Mouse (Mus musculus) E14TG2a.4 (cell line): ENCODE data around the gene Dhrs4.

ENCODE experiments used
- H3K27me3 ChIP-seq: 2 replicates; pipeline ENCODE4 v1.6.1; 2014; ENCODE audit warnings: low read length, control low read depth; ENCODE audit not compliant: insufficient read depth
- H3K36me3 ChIP-seq: 2 replicates; pipeline ENCODE4 v1.6.1; 2014; ENCODE audit warnings: low read length, control low read depth; ENCODE audit not compliant: insufficient read depth
- H3K4me1 ChIP-seq: replicated peaks from 2 replicates; pipeline ENCODE4 v1.6.1; 2014; ENCODE audit warnings: low read depth, low read length, control low read depth
- H3K4me3 ChIP-seq: replicated peaks from 2 replicates; pipeline ENCODE4 v1.5.1; 2014; ENCODE audit warnings: mild to moderate bottlenecking, low read length
- H3K9me3 ChIP-seq: 2 replicates; pipeline ENCODE4 v1.6.1; 2014; ENCODE audit warnings: low read length, control low read depth
- CTCF ChIP-seq: conservative IDR thresholded peaks from 2 replicates; pipeline ENCODE4 v1.5.1; 2014; ENCODE audit warnings: low read length
- NANOG ChIP-seq: IDR thresholded peaks from 2 replicates; pipeline ENCODE4 v1.6.1; 2014; ENCODE audit warnings: borderline replicate concordance, low read length, mixed read lengths
- POU5F1 ChIP-seq: IDR thresholded peaks from 2 replicates; pipeline ENCODE4 v1.6.1; 2014; ENCODE audit warnings: low read length, borderline replicate concordance

Gene Dhrs4

GRCm38 (mm10) chr14:55478651-55479599, at the start of gene Dhrs4:
TSS of gene Dhrs4 (plus strand) at chr14:55478758.
- Histone ChIP-seq H3K27me3 (0 out of 2 replicates have a peak, but pooled peaks cover 2% of the 10 kb centered on the region), H3K4me3 (peak within 1 kb of the TSS; percentile 86), H3K36me3 (peaks cover 23% of the 10 kb centered on the region), H3K9me3 (peaks cover 10% of the 10 kb centered on the region), H3K4me1 (peaks cover 24% of the 10 kb centered on the region)
- TF ChIP-seq CTCF (peak; percentile 43), POU5F1 (no peak), NANOG (no peak)

GRCm38 (mm10) chr14:55430255-55430654, 48.3 kb upstream of the Dhrs4 start:
- peaks cover 3% of the 10 kb centered on the region; the same call in 1 of the 2 replicates for H3K9me3 ChIP-seq
- H3K4me1 ChIP-seq, result no peaks in the 10 kb centered on the region
- H3K27me3 ChIP-seq, result no peaks in the 10 kb centered on the region
- H3K4me3 ChIP-seq, result no peak overlapping the region
- H3K36me3 ChIP-seq, result no peaks in the 10 kb centered on the region
- TF ChIP-seq NANOG (no peak), CTCF (no peak), POU5F1 (no peak)

GRCm38 (mm10) chr14:55433052-55433451, 45.5 kb upstream of the Dhrs4 start:
- Histone ChIP-seq H3K4me3 (no peak overlapping the region), H3K9me3 (peaks cover 3% of the 10 kb centered on the region; the same call in 1 of the 2 replicates), H3K4me1 (no peaks in the 10 kb centered on the region), H3K36me3 (no peaks in the 10 kb centered on the region), H3K27me3 (no peaks in the 10 kb centered on the region)
- TF ChIP-seq NANOG (no peak), CTCF (no peak), POU5F1 (no peak)

GRCm38 (mm10) chr14:55434825-55435224, 43.7 kb upstream of the Dhrs4 start:
- Histone ChIP-seq H3K36me3 (no peaks in the 10 kb centered on the region), H3K9me3 (no peaks in the 10 kb centered on the region), H3K4me1 (0 out of 2 replicates have a peak, but pooled peaks cover 3% of the 10 kb centered on the region), H3K4me3 (no peak overlapping the region), H3K27me3 (no peaks in the 10 kb centered on the region)
- TF ChIP-seq POU5F1 (no peak), NANOG (no peak), CTCF (no peak)

DNA sequence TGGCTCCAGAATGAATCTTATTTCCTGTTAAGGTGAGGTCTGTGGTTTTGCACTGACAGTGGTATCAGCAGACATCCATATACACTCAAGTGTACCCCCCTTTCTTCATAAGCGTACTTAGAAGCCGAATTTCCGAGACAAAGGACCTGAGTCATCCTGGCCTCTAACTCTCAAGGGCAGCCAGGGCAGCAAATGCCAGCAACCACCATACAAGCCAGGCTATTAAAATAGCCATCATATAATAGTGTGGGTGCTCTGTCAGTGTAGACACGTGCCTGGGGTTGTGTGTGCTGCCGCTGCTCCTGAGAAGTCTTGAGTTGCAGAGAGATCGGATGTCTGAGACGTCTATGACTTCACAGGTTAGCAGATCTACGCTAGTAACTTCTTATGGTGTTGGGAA, 41.4 kb upstream of the Dhrs4 start:
- H3K27me3 ChIP-seq, result no peaks in the 10 kb centered on the region
- no peak for TF ChIP-seq POU5F1
- no peak for TF ChIP-seq NANOG
- no peak for TF ChIP-seq CTCF
- 0 out of 2 replicates have a peak, but pooled peaks cover 3% of the 10 kb centered on the region for H3K4me1 ChIP-seq
- H3K4me3 ChIP-seq, result no peak overlapping the region
- H3K36me3 ChIP-seq, result no peaks in the 10 kb centered on the region
- no peaks in the 10 kb centered on the region for H3K9me3 ChIP-seq

DNA sequence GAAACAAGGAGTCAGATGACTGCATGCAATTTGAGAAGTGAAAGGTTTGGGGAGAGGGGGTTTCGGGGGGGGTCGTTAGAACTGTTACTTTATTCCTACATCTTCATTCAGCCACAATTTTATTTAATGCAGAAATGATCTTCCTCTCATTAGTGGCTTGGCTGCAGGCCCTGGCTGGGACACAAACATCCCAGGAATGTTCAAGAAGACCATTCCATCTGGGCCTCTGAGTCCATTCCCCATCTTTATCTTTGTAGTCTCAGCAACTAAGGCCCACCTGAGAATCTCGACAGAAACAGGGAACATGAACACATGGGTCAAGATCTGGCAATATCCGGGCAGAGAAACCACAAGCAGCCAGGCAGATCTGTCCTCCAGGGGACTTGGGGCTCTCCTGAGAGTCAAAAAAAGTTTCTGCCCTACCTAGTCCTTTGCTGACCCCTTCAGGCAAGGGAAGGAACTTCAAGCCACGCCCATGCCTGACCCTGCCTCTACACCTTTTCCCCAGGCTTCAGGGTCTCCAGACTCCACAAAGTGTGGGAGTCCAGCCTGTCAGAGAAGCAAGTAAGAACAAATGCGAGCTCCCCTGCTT, 40.3 kb upstream of the Dhrs4 start:
- Histone ChIP-seq H3K27me3 (no peaks in the 10 kb centered on the region), H3K4me1 (0 out of 2 replicates have a peak, but pooled peaks cover 3% of the 10 kb centered on the region), H3K9me3 (no peaks in the 10 kb centered on the region), H3K36me3 (no peaks in the 10 kb centered on the region), H3K4me3 (no peak overlapping the region)
- TF ChIP-seq CTCF (peak; percentile 99), NANOG (no peak), POU5F1 (no peak)

DNA sequence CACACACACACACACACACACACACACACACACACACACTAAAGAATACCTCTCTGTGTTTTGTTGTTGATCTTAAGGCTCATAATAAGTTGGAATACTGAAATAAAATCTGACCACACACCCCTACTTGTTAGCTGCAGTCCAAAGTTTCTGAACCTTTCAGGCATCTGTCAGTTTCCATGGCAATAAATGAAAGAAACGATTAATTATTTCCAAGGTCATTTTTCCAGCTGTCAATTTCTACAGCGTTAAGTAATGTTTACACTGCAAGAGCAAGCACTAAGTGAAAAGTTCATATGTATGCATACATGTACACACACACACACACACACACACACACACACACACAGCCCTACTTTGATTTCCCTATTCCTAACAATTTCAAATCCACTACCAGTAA, 20.9 kb upstream of the Dhrs4 start:
- no peak overlapping the region for H3K4me3 ChIP-seq
- peaks cover 8% of the 10 kb centered on the region; the same call in 1 of the 2 replicates for H3K27me3 ChIP-seq
- no peaks in the 10 kb centered on the region for H3K36me3 ChIP-seq
- peaks cover 33% of the 10 kb centered on the region for H3K4me1 ChIP-seq
- no peak for TF ChIP-seq POU5F1
- TF ChIP-seq CTCF, result no peak
- no peak for TF ChIP-seq NANOG
- peaks cover 23% of the 10 kb centered on the region for H3K9me3 ChIP-seq

GRCm38 (mm10) chr14:55458273-55458672, 20.3 kb upstream of the Dhrs4 start:
- TF ChIP-seq NANOG (no peak), CTCF (peak; percentile 65)
- Histone ChIP-seq H3K4me3 (no peak overlapping the region), H3K4me1 (peaks cover 33% of the 10 kb centered on the region), H3K27me3 (peaks cover 8% of the 10 kb centered on the region; the same call in 1 of the 2 replicates), H3K9me3 (peaks cover 21% of the 10 kb centered on the region), H3K36me3 (no peaks in the 10 kb centered on the region)
